Mouse (Mus musculus) kidney, embryonic 15.5 days (tissue): ENCODE results near the gene Mnt. TPM values are rescaled to one million over a fixed set of nuclear protein-coding genes. Genes with fewer than 3 reads are reported as not detected.

Source experiments
- ATAC-seq: fragments of 200-750 bp; cut with Nextera tagmentation; replicated peaks from 2 replicates; pipeline ENCODE4 v1.8.0; 2017; ENCODE audit warnings: moderate TSS enrichment; ENCODE audit not compliant: low FRiP score
- H3K27ac ChIP-seq: fragments of 300-500 bp; sonication (generic); 2 replicates; pipeline ENCODE4 v1.5.1; 2015; ENCODE audit warnings: mild to moderate bottlenecking, inconsistent platforms
- H3K27me3 ChIP-seq: fragments of 300-500 bp; sonication (generic); 2 replicates; pipeline ENCODE4 v1.6.1; 2015; ENCODE audit warnings: inconsistent platforms
- H3K36me3 ChIP-seq: fragments of 300-500 bp; sonication (generic); 2 replicates; pipeline ENCODE4 v1.6.1; 2015; ENCODE audit warnings: inconsistent platforms
- H3K4me1 ChIP-seq: fragments of 300-500 bp; sonication (generic); 2 replicates; pipeline ENCODE4 v1.6.1; 2015; ENCODE audit warnings: inconsistent platforms
- H3K4me2 ChIP-seq: fragments of 300-500 bp; sonication (generic); 2 replicates; pipeline ENCODE4 v1.6.1; 2015; ENCODE audit warnings: moderate library complexity, mild to moderate bottlenecking, inconsistent platforms
- H3K4me3 ChIP-seq: fragments of 300-500 bp; sonication (generic); replicated peaks from 2 replicates; pipeline ENCODE4 v1.5.1; 2015; ENCODE audit warnings: mild to moderate bottlenecking, inconsistent platforms
- H3K9ac ChIP-seq: fragments of 300-500 bp; sonication (generic); 2 replicates; pipeline ENCODE4 v1.6.1; 2015; ENCODE audit warnings: mild to moderate bottlenecking, inconsistent platforms
- H3K9me3 ChIP-seq: fragments of 300-500 bp; sonication (generic); replicated peaks from 2 replicates; pipeline ENCODE4 v1.6.1; 2016; ENCODE audit warnings: inconsistent platforms
- WGBS: fragments of 180-500 bp; shearing (Covaris S2); methylation state at CpG from one replicate; pipeline ENCODE4 v1.1.7; 2015; ENCODE audit warnings: mixed read lengths; 5-methylcytosine and 5-hydroxymethylcytosine counted together
- polyA plus RNA-seq: library from polyadenylated mRNA; unstranded; fragments of >200 nt; fragmentation: Nextera tagmentation; extraction: Ambion mirVana; gene quantifications from 2 replicates; pipeline ENCODE4 v1.2.1, GENCODE M21; 2015

The Mnt gene
- polyA plus RNA-seq, 1 experiment from 2014 or later, result 5.7 TPM

DNA sequence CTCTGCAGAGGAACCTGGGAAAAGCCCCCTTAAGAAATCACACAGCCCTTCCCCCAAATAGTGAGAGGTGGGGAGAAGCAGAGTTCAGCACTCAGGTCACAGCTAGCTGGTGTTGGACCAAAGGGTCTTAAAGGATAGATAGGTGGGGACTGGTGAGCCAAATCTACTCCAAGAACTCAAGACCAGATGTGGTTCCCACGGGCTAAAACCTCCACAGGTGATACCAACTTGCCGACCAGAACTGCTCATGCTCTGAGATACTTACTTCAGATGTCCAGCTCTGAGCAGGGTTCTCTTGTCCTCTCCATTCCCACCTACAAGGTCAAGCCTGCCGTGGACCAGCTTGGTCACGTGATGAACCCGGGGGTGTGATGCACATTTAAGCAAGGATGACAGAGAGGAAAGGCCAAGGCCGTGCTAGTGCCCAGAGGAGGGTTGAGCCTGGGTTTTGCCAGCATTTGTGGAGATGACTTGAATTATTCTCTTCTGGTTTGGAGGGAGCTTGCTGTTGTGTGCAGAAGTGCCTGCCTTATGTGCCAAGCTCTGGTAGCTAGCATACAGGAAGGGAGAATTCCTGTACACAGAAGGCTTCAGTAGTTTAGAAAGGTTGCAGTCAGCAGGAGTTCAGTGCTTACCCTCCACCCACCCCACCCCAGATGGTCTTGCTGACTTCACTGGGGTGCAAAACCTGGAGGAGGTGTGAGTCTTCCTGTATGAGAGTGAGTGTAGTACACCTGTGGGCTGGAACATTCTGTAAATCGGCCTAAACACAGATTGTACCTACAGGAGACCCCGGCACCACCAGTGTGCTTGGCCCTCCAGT lies 3.0 kb downstream of the Mnt start:
- H3K4me1 ChIP-seq, result peaks cover 68% of the 10 kb centered on the region
- H3K27me3 ChIP-seq, result no peaks in the 10 kb centered on the region
- peak overlapping the region; percentile 92 for H3K4me2 ChIP-seq
- 79% methylated on average over 8 of the region's 8 CpGs for WGBS
- peak overlapping the region; percentile 90 for H3K4me3 ChIP-seq
- H3K27ac ChIP-seq, result peak overlapping the region; percentile 79
- H3K36me3 ChIP-seq, result no peaks in the 10 kb centered on the region
- no peaks in the 10 kb centered on the region for H3K9me3 ChIP-seq
- ATAC-seq, result no peak
- H3K9ac ChIP-seq, result no peak overlapping the region

GRCm38 (mm10) chr11:74834359-74834638 lies 3.6 kb downstream of the Mnt start:
- Histone ChIP-seq H3K4me2 (peak overlapping the region; percentile 92; the same call in 1 of the 2 replicates), H3K9me3 (no peaks in the 10 kb centered on the region), H3K4me3 (0 out of 2 replicates have a peak overlapping the region, but pooled peaks have one; percentile 1), H3K4me1 (peaks cover 68% of the 10 kb centered on the region), H3K27me3 (no peaks in the 10 kb centered on the region), H3K36me3 (no peaks in the 10 kb centered on the region), H3K27ac (peak overlapping the region; percentile 79), H3K9ac (no peak overlapping the region)
- ATAC-seq, result no peak
- 32% methylated on average over 1 of the region's 1 CpGs for WGBS

GRCm38 (mm10) chr11:74834650-74835277 lies 4.0 kb downstream of the Mnt start:
- Histone ChIP-seq H3K9ac (no peak overlapping the region), H3K27me3 (no peaks in the 10 kb centered on the region), H3K27ac (peak overlapping the region; percentile 79), H3K36me3 (peaks cover 4% of the 10 kb centered on the region; the same call in 1 of the 2 replicates), H3K4me3 (0 out of 2 replicates have a peak overlapping the region, but pooled peaks have one; percentile 1), H3K4me1 (peaks cover 67% of the 10 kb centered on the region), H3K4me2 (peak overlapping the region; percentile 9; the same call in 1 of the 2 replicates), H3K9me3 (no peaks in the 10 kb centered on the region)
- no peak for ATAC-seq
- WGBS, result 43% methylated on average over 5 of the region's 5 CpGs

GRCm38 (mm10) chr11:74835593-74836224 lies 5.0 kb downstream of the Mnt start:
- peaks cover 75% of the 10 kb centered on the region for H3K4me1 ChIP-seq
- no peaks in the 10 kb centered on the region for H3K27me3 ChIP-seq
- H3K9me3 ChIP-seq, result no peaks in the 10 kb centered on the region
- ATAC-seq, result no peak
- 93% methylated on average over 6 of the region's 6 CpGs for WGBS
- peaks cover 13% of the 10 kb centered on the region for H3K36me3 ChIP-seq
- H3K27ac ChIP-seq, result no peak overlapping the region
- no peak overlapping the region for H3K9ac ChIP-seq
- H3K4me2 ChIP-seq, result no peak overlapping the region
- H3K4me3 ChIP-seq, result no peak overlapping the region

GRCm38 (mm10) chr11:74836225-74837055 lies 5.7 kb downstream of the Mnt start:
- H3K4me1 ChIP-seq, result peaks cover 82% of the 10 kb centered on the region
- no peaks in the 10 kb centered on the region for H3K27me3 ChIP-seq
- H3K9ac ChIP-seq, result no peak overlapping the region
- peak overlapping the region; percentile 87; the same call in 1 of the 2 replicates for H3K4me2 ChIP-seq
- no peak overlapping the region for H3K27ac ChIP-seq
- H3K9me3 ChIP-seq, result no peaks in the 10 kb centered on the region
- 93% methylated on average over 22 of the region's 22 CpGs for WGBS
- H3K4me3 ChIP-seq, result no peak overlapping the region
- H3K36me3 ChIP-seq, result peaks cover 14% of the 10 kb centered on the region
- ATAC-seq, result no peak

DNA sequence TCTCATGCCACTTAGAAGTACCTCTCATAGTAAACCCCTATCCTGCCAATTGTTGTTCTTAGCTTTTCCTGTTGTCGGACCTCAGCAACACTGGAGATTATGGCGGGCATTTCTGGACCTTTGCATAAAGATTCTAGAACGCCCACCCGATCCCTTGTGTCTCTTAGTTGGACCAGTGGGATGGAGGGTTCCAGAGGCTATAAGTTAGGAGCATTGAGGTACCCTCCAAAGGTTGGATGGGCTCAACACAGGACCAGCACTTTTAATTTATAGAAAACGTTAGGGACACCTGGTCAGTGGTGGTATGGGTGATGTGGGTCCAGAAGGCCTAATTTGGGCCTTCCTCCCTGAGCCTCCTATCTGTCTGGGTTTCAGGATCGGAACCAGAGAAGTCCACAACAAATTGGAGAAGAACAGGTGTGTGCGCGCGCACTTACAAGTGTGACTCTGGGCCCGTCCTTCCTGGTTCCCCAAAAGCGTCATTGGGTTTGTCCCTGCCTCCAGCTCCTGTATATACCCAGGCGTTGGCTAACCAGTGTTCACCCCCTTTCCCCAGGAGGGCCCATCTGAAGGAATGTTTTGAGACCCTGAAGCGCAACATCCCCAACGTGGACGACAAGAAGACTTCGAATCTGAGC lies 6.5 kb downstream of the Mnt start:
- WGBS, result 48% methylated on average over 16 of the region's 16 CpGs
- Histone ChIP-seq H3K4me1 (peaks cover 88% of the 10 kb centered on the region), H3K4me2 (peak overlapping the region; percentile 87), H3K27me3 (no peaks in the 10 kb centered on the region), H3K36me3 (peaks cover 19% of the 10 kb centered on the region), H3K4me3 (peak overlapping the region; percentile 56), H3K27ac (peak overlapping the region; percentile 97), H3K9ac (peak overlapping the region; percentile 51), H3K9me3 (no peaks in the 10 kb centered on the region)
- ATAC-seq, result no peak

DNA sequence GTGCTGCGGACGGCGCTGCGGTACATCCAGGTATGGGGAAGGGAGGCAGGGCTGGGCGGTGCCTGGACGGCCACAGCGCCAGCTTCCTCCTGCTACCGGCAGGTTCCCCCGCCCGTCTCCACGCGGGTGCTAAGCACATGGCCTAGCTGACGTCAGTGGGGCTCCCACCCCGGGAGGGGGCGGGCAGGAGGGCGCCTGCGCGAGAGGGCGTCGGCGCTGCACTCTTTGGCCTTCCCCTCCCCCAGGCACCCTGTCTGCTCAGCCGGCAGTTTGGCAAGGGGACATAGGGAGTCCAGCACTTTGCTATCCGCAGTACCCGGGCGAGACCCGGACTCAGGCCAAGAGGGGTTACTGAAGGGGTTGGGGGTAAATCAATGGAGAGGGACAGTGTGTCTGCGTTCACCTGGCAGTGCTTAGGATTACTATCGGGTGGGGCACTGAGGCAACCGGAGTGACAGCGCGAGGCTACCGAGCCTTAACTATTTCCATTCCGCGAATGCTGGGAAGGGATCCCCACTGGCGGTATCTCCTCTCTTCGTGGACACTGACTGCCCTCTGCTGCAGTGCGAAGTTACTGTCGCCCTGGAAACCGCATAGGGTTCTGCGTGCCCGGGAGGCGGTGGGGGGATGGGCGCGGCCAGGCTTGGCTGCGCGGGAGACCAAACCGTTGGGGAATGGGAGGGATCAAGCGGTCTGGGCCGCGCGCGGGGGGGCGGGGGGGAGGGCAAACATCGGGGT lies 7.1 kb downstream of the Mnt start:
- H3K9me3 ChIP-seq, result no peaks in the 10 kb centered on the region
- H3K4me2 ChIP-seq, result peak overlapping the region; percentile 87
- H3K9ac ChIP-seq, result peak overlapping the region; percentile 51
- WGBS, result 2% methylated on average over 51 of the region's 54 CpGs
- H3K27me3 ChIP-seq, result no peaks in the 10 kb centered on the region
- peak overlapping the region; percentile 56 for H3K4me3 ChIP-seq
- peaks cover 26% of the 10 kb centered on the region for H3K36me3 ChIP-seq
- ATAC-seq, result peak; percentile 72
- H3K27ac ChIP-seq, result peak overlapping the region; percentile 97
- peaks cover 90% of the 10 kb centered on the region for H3K4me1 ChIP-seq

GRCm38 (mm10) chr11:74838441-74838840 lies 7.7 kb downstream of the Mnt start:
- Histone ChIP-seq H3K4me3 (peak overlapping the region; percentile 56), H3K27ac (peak overlapping the region; percentile 97), H3K27me3 (no peaks in the 10 kb centered on the region), H3K4me1 (peaks cover 90% of the 10 kb centered on the region), H3K4me2 (peak overlapping the region; percentile 87), H3K9me3 (no peaks in the 10 kb centered on the region), H3K9ac (peak overlapping the region; percentile 51), H3K36me3 (peaks cover 32% of the 10 kb centered on the region)
- 0% methylated on average over 35 of the region's 35 CpGs for WGBS
- ATAC-seq, result peak; percentile 67

DNA sequence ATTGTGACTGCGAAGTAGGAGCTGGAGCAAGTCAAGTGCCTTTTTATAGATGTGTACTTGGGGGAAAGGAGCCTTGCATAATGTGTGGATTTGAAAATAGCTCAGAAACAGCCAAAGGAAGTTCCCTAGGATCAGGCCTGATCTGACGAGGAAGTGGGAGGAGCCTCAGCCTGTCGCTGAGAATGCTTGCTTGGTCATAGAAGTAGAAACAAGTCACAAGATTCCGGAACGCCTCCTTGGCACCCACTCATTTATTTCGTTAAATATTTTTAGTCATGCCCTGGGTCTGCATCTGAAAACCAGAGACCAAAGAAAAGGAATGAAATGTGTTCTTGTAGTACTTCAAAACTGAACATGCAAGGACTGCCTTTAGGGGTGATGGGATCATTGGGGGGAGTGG lies 8.3 kb downstream of the Mnt start:
- H3K4me1 ChIP-seq, result peaks cover 86% of the 10 kb centered on the region
- H3K9me3 ChIP-seq, result no peaks in the 10 kb centered on the region
- H3K4me3 ChIP-seq, result peak overlapping the region; percentile 56
- no peak for ATAC-seq
- H3K27me3 ChIP-seq, result no peaks in the 10 kb centered on the region
- peak overlapping the region; percentile 51; the same call in 1 of the 2 replicates for H3K9ac ChIP-seq
- WGBS, result 36% methylated on average over 6 of the region's 6 CpGs
- H3K27ac ChIP-seq, result peak overlapping the region; percentile 97
- H3K36me3 ChIP-seq, result peaks cover 37% of the 10 kb centered on the region
- H3K4me2 ChIP-seq, result peak overlapping the region; percentile 87

- Histone ChIP-seq H3K4me2 (no peak overlapping the region), H3K4me3 (no peak overlapping the region), H3K9me3 (no peaks in the 10 kb centered on the region), H3K27me3 (no peaks in the 10 kb centered on the region), H3K27ac (no peak overlapping the region), H3K4me1 (peaks cover 75% of the 10 kb centered on the region), H3K36me3 (peaks cover 48% of the 10 kb centered on the region), H3K9ac (no peak overlapping the region)
- 91% methylated on average over 19 of the region's 19 CpGs for WGBS
- ATAC-seq, result no peak
Observed at GRCm38 (mm10) chr11:74839860-74840715, 9.4 kb downstream of the Mnt start.
